ENCODE assay signal across 13 mouse cellular contexts in genomic region chr6:28542298-28542701, GRCm38 (mm10).
DNase-seq lines count a peak whose midpoint lies in the region; ATAC-seq and TF ChIP-seq lines count a peak whose summit lies in the region.
"Had no signal": no experiment of that assay in that cellular context is flagged by ENCODE, and none has a peak within 500 bp of the region (broad histone marks: within the 10 kb centered on the region; RNA-seq: fewer than 3 reads in every experiment).

No protein-coding gene starts in this region.

- no peak overlapping the region for H3K4me3 ChIP-seq in forebrain, embryonic 15.5 days
- H3K4me3 ChIP-seq in forebrain, embryonic 11.5 days (ENCODE audit: low read depth, low read length) = no peak overlapping the region
- no peak overlapping the region for H3K4me3 ChIP-seq in forebrain, postnatal 0 days (ENCODE audit: low read depth, low read length)
- H3K4me3 ChIP-seq in olfactory bulb, adult 2 months (ENCODE audit: insufficient read depth, low read depth, low read length) = no peak overlapping the region

- H3K36me3 ChIP-seq in forebrain, embryonic 15.5 days = 0 out of 2 replicates have a peak, but pooled peaks cover 6% of the 10 kb centered on the region
- no peaks in the 10 kb centered on the region for H3K36me3 ChIP-seq in forebrain, embryonic 11.5 days (ENCODE audit: control insufficient read depth, insufficient read depth, low read length)
- H3K36me3 ChIP-seq in forebrain, postnatal 0 days (ENCODE audit: insufficient read depth) = 0 out of 2 replicates have a peak, but pooled peaks cover 3% of the 10 kb centered on the region

- no peak overlapping the region for H3K9ac ChIP-seq in forebrain, embryonic 15.5 days (replicated peaks)
- H3K9ac ChIP-seq in forebrain, embryonic 11.5 days (ENCODE audit: low read length) = no peak overlapping the region
- H3K9ac ChIP-seq in forebrain, postnatal 0 days = no peak overlapping the region

- no peaks in the 10 kb centered on the region for H3K9me3 ChIP-seq in forebrain, embryonic 15.5 days
- H3K9me3 ChIP-seq in forebrain, embryonic 11.5 days (ENCODE audit: control insufficient read depth, low read length) = no peaks in the 10 kb centered on the region
- no peaks in the 10 kb centered on the region for H3K9me3 ChIP-seq in forebrain, postnatal 0 days (ENCODE audit: low read length)

- peaks cover 22% of the 10 kb centered on the region for H3K4me1 ChIP-seq in forebrain, embryonic 15.5 days
- no peaks in the 10 kb centered on the region for H3K4me1 ChIP-seq in forebrain, embryonic 11.5 days (replicated peaks; ENCODE audit: control insufficient read depth, insufficient read depth, low read length)
- H3K4me1 ChIP-seq in forebrain, postnatal 0 days (ENCODE audit: insufficient read depth) = 0 out of 2 replicates have a peak, but pooled peaks cover 6% of the 10 kb centered on the region
- H3K4me1 ChIP-seq in olfactory bulb, adult 2 months (ENCODE audit: control insufficient read depth, insufficient read depth, low read length) = peaks cover 6% of the 10 kb centered on the region; the same call in 1 of the 2 replicates

- peak; percentile 61 for ATAC-seq in forebrain, embryonic 15.5 days (replicated peaks)
- no peak for ATAC-seq in forebrain, embryonic 11.5 days (replicated peaks; ENCODE audit: low FRiP score)
- ATAC-seq in forebrain, postnatal 0 days = peak; percentile 78
- ATAC-seq: CD4-positive, CD25-positive, alpha-beta regulatory T cell, adult 4 months; inflammation-experienced regulatory T-cells, adult 6 months; Patski had no signal

- TF ChIP-seq POLR2A in olfactory bulb, adult 2 months (IDR thresholded peaks at IDR 0.05; ENCODE audit: insufficient read depth, low read depth, low read length) = no peak

- 64% methylated on average over 6 of the region's 6 CpGs for WGBS in forebrain, embryonic 15.5 days
- 80% methylated on average over 6 of the region's 6 CpGs for whole genome bisulfite sequencing in forebrain, embryonic 11.5 days
- 48% methylated on average over 6 of the region's 6 CpGs for whole genome bisulfite sequencing in forebrain, postnatal 0 days
- 41% methylated on average over 6 of the region's 6 CpGs for WGBS in olfactory bulb, adult 2 months

- TF ChIP-seq CTCF in forebrain, postnatal 0 days (IDR thresholded peaks at IDR 0.05; ENCODE audit: low read depth) = no peak
- TF ChIP-seq CTCF in olfactory bulb, adult 2 months (IDR thresholded peaks at IDR 0.05; ENCODE audit: insufficient read depth, low read depth, low read length) = no peak

- no peak overlapping the region for H3K4me2 ChIP-seq in forebrain, embryonic 15.5 days (replicated peaks)
- no peak overlapping the region for H3K4me2 ChIP-seq in forebrain, embryonic 11.5 days (ENCODE audit: low read depth, low read length, severe bottlenecking)
- no peak overlapping the region for H3K4me2 ChIP-seq in forebrain, postnatal 0 days (ENCODE audit: low read depth)

- peak overlapping the region; percentile 68 for H3K27ac ChIP-seq in forebrain, embryonic 15.5 days (replicated peaks)
- no peak overlapping the region for H3K27ac ChIP-seq in forebrain, embryonic 11.5 days (ENCODE audit: low read depth, low read length)
- H3K27ac ChIP-seq in forebrain, postnatal 0 days (ENCODE audit: low read depth, low read length) = peak overlapping the region; percentile 58
- H3K27ac ChIP-seq in olfactory bulb, adult 2 months (ENCODE audit: insufficient read depth, low read depth, low read length) = peak overlapping the region; percentile 13; the same call in 1 of the 2 replicates
- H3K27ac ChIP-seq: stomach, postnatal 0 days had no signal

- no peaks in the 10 kb centered on the region for H3K27me3 ChIP-seq in forebrain, embryonic 15.5 days
- H3K27me3 ChIP-seq in forebrain, embryonic 11.5 days (ENCODE audit: control insufficient read depth, insufficient read depth, low read length) = no peaks in the 10 kb centered on the region
- no peaks in the 10 kb centered on the region for H3K27me3 ChIP-seq in forebrain, postnatal 0 days (ENCODE audit: insufficient read depth, low read length)
- H3K27me3 ChIP-seq: Patski had no signal

- no peak for DNase-seq in forebrain, embryonic 11.5 days (ENCODE audit: low spot score)
- DNase-seq in forebrain, postnatal 0 days = peak; percentile 49
- peak; percentile 43 to 45 for DNase-seq in layer of hippocampus, postnatal 36 days
- DNase-seq in ovary, postnatal 10 days (ENCODE audit: low spot score) = no peak
- DNase-seq in adrenal gland, postnatal 14 days = no peak
- no peak for DNase-seq in urinary bladder, postnatal 25 days (ENCODE audit: low spot score)
- DNase-seq: adrenal gland, postnatal 36 days had no signal

Comparison
In these comparisons a context has a peak if more than half of its experiments do, and no peak if none do; other contexts are left out.
1. DNase-seq: peak in forebrain, postnatal 0 days (single experiment) and layer of hippocampus, postnatal 36 days (2 of 2); none in forebrain, embryonic 11.5 days (single experiment), ovary, postnatal 10 days (single experiment), adrenal gland, postnatal 14 days (single experiment) and urinary bladder, postnatal 25 days (single experiment).